Mouse (Mus musculus): ENCODE measurements around the gene Oard1.

DNA sequence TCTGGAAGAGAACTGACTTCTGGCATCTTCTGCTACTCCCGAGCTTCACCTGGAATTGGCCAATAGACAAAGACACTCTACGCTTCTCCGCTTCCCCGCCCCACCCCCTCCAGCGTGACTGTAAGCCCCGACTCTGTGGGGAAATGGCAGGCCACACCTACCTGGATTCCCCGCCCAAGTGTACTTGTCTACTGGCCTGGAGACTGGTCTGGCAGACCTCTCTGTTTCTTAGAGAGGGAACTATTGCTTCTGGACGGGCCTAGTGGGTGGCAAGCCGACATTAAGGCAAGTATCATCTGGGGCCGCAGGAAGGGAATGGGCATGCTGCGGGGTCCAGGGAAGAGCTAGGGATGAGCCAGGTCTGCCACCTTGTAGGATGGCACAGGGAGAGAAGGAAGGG lies 44.9 kb downstream of the Oard1 start, which contains the start of gene Unc5cl:
- TF ChIP-seq ZC3H11A (IDR thresholded peaks at IDR 0.05; ENCODE audit: low read depth, low read length), result no peak
- TF ChIP-seq KAT2A (IDR thresholded peaks at IDR 0.05; ENCODE audit: insufficient replicate concordance, low read length), result no peak
- TF ChIP-seq CHD1 (IDR thresholded peaks at IDR 0.05; ENCODE audit: low read depth, low read length), result no peak
- no peak for TF ChIP-seq CTCF (conservative IDR thresholded peaks at IDR 0.05 in 1 of 2, IDR thresholded peaks at IDR 0.05 in 1 of 2; ENCODE audit: low read depth in 2 of 2, low read length in 2 of 2)
- no peak for TF ChIP-seq TCF12 (IDR thresholded peaks at IDR 0.05; ENCODE audit: low read depth, low read length)
- TF ChIP-seq POLR2A (IDR thresholded peaks at IDR 0.05; ENCODE audit: low read depth, low read length), result no peak
- TF ChIP-seq HCFC1 (IDR thresholded peaks at IDR 0.05; ENCODE audit: low read depth, low read length), result no peak
- no peak for TF ChIP-seq EP300 (IDR thresholded peaks at IDR 0.05; ENCODE audit: low read length)
- TF ChIP-seq BHLHE40 (IDR thresholded peaks at IDR 0.05; ENCODE audit: low read depth, low read length), result no peak

Measured in CH12.LX (cell line).